Mouse (Mus musculus): ENCODE data around the gene Sobp.

Sobp gene

DNA sequence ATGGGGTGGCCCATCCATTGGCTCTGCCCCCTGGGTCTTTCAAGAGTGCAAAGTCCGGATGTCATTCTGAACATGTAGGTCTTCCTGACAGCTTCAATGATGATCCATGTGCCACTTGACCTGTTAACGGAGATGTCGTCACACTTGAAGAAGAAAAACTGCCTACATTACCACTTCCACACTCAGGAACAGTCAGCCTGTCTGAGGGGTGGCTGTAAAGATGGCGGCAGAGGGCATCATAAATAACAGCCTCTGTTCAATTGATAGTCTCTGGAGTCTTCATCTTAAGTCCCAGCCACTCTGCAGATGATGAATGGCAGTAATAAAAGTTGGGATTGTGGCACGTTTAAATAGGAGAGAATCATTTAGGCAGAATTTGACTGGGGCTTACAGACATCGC is 87.4 kb downstream of the Sobp start:
- no peak for DNase-seq (ENCODE audit: low read depth)

DNA sequence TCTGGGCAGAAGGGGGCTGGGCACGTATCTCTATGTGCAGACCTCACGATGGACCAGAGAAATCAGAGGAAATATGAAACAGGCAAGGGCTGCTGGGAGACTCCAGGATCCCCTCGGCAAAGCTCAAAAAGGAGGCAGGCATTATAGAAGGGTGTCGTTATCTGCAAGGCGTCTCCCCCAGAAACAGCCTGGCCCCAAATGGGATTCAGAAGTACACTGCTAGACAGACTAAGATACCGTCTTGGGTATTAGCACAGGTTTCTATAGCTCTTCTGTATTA is 90.3 kb downstream of the Sobp start:
- DNase-seq (ENCODE audit: low read depth) = no peak

DNA sequence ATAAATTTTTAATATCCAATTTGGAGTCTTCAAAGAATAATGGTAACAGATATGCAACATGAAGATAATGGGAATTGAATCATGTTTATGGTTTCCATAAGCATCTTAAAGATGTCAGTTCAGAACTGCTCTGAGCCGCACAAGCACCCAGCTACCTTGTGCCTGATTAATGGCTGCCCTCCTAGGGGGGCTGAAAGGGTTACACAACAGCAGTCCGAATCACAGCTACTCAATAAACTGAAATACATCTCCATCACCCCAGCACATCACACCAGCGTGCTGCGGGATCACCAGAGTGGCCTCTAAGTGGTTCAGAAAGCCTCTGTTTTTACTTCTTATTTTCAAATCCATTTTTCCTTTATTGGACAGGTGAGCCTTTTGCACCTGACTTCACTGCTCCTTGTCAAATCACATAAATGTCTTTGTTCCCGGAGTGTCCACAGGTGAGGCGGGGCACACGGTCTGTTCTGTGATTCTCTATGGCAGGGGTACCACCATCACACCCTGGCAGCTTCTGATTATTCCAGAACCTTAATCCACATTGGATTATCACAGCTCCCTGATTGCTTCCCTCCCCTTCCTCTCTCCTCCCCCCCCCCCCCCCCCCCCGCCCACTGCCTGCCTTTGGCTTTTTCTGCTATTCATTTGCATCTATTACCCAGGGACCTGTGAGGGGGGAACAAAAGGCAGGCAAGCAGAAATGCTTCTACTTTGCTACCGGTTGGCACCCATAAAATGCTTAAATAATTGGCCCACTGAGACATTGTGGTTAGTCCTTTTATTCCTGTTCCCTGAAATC is 90.8 kb downstream of the Sobp start:
- no peak for DNase-seq (ENCODE audit: low read depth)

DNA sequence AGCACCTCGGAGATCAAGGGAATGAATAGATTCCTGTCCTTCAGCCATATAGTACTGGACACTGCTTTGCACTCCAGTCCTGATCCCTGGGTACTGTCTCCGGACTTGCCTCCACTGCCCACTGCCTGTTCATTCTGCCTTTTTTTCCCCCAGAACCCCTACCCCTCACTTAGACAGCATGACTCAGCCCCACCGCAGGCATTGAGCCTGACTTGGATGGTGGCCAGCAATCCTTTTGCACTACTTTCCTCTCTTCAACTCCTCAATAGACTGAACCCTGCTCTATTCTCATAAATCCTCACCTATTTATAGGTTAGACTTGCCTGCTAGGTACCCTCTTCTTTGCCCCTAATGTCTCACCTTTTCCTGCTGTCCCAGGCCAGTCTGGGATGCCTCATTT is 93.0 kb downstream of the Sobp start:
- no peak for DNase-seq (ENCODE audit: low read depth)

DNA sequence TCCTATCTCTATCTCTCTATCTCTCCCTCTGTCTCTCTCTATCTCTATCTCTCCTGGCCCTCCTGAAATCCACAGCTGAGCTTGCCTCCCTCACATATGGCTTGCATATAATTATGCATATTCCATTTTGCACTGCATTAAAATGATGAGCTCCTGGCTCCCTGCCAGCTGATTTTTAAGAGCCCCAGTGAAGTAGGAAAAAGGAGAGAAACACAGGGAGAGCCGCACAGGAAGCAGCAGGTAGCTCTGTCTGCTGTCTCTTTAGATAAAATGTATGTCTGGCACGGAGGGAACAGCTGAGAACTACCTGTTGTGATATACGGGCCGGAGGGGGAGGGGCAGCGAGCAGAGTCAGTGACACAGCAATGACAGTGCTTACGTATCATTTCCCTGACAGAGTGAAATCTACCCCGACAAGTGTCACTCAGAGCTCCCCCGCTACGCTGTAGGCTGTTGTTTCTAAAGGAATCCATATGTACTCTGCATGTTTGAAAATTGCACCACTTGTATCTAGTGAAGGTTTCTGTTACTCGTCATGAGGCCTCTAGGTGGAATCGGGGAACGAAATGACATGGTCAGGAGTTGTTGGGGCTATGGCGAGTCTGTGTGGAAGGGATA is 98.7 kb downstream of the Sobp start:
- no peak for DNase-seq (ENCODE audit: low read depth)

DNA sequence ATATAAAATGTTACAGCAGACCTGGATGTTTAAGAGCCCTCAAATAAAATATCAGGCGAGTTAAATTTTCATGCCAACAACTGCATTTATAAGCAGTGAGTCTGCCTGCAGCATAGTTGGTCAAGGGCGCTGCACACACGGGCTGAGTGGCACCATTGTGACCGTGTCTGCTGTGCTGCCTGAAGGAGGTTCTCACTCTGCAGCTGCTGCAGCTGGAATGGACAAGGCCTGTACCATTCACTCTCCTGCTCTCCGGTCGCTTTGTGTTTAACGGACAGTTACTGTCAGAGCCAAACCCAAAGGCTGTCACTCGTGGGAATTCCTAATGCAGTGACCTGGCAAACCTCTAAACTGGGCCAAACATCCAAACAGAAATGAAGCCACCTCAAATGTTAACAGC is 101.0 kb downstream of the Sobp start:
- DNase-seq (ENCODE audit: low read depth) = no peak

DNA sequence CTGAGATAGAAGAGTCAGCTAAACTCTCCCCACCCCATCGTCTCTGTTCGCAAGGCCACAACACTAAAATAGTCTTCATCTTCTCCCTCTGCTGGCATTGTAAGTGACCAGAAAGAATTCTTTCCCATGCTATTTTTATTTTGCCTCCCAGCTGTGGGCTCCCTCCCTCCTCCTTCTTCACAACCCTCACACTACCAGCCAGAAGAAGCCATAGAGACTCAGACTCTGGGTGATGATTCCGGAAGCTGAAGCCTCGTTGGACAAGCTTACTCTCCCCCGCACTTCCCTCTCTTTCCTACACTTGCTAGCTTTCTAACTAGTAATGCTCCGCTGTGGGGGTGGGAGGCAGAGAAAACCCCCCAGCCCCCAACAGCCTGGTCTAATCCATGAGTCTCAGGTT is 103.4 kb downstream of the Sobp start:
- no peak for DNase-seq (ENCODE audit: low read depth)

DNA sequence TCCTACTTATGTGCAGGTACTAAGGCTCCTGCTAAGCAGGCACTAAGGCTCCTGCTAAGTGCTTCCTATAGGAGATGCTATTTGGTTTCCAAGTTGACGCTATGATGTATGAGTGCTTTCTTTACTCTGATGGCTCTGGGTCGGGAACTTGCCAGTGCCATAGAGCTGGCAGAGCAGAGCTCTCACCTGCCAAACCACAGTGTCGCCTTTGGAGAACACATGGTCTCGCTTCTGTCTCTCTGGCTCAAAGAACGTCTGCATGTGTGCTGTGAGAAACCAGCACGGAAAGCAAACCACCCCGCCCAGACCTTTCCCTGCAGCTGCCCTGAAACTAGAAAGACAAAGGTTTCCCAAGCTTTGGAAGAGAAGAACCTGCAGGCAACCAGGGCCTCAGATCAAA is 109.0 kb downstream of the Sobp start:
- no peak for DNase-seq (ENCODE audit: low read depth)

DNA sequence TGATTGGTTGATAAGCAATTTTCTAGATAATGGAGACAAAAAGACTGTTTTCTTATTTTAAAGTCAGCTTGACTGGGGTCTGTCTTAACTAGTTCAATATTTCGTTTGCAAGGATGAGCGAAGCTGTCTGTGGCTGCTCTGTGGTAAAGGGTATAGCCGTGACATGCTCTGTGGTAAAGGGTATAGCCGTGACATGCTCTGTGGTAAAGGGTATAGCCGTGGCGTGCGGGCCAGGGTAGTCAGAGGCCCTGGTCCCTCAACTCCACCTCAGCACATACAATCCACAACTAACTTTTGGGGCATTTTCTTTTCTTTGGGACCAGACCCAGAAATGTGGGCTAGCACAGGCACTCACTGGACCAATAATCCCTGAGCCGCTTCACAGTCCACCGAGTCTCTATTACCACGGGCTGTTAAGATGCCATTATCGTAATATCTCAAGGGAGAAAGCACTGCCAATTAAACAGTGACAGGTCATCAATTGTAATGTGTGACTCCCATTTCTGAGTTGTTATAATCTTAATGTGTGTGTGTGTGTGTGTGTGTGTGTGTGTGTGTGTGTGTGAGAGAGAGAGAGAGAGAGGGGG is 112.7 kb downstream of the Sobp start:
- DNase-seq (ENCODE audit: low read depth) = no peak

DNA sequence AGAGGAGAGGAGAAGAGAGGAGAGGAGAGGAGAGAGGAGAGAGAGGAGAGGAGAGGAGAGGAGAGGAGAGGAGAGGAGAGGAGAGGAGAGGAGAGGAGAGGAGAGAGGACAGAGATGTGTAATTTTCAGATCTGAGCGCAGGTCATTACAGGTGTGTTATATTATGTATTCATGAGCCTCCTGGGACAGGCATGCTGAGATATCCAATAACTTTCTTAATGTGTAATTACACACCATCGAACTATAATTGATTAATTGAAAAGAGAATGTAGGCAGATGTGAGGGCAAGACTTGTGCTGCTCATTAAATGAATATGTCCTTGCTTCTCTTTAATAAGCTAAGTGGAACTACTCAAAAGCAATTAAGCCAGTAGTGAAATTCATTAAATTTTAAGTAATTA is 118.9 kb downstream of the Sobp start:
- DNase-seq (ENCODE audit: low read depth) = no peak

DNA sequence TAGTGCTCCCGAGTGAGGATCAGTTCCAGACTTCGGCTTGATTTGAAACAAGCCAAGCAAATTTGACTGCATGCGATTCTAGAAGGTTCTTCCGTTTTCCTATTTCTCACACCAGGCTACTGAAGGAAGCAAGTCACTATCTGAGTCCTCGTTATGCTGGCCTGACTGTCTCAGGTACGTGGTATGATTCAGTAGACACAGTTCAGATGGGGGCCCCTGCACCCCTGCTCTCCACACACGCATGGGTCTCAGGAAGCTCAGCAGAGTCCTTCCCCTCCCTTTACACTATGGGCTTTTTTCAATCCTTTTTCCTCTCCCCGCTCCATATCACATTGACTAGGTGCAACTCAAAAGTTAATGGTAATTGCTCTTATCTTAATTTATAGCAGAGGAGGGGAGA is 119.6 kb downstream of the Sobp start:
- DNase-seq (ENCODE audit: low read depth) = no peak

DNA sequence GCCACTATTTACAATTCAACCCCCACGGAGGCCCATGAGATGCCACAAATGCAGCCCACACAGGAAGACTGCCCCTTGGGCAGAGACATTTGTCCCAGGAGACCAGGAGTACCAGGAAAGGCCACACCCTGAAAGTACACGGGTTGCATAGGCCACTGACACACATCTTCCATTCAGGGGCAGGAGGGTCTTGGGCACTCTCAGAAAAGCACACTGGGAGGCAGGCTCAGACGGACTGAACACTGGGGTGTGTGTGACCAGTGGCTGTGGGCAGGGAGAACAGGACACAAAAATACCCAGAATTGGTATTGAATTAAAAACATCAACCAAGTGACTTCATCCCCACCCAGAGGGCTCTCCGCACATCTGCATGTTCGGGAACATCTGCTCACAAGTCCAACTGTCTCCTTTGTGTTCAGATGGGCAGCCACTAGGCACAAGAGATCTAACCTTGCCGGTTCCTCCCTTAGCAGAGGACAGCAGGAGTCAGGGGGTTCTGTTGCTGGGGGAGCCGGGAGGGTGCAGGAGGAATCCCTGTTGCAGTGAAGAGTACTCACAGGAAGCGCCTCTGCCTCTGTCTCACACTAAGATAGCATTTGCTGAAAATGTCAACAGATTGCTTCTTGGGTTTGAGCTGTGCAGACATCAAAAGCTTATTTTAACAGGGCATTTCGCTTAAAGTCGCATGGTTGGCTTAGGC is 120.3 kb downstream of the Sobp start:
- no peak for DNase-seq (ENCODE audit: low read depth)

DNA sequence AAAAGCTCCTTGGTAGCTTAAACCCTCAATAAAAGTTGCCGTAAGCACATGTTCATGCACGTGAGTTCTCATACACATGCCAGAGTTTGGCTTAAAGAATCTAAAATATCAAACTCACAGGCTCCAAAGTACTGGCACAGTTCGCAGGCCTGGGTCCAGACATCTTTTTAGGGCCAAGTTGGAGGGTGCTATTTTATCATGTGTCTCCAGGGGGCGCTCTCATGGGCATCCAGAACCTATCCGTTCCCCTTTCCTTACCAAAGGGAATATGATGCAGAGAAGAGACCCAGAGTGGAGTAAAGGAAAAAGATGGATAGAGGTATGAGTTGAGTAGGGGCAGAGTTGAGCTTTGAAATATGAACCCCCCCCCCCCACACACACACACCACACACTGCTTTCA is 121.9 kb downstream of the Sobp start:
- DNase-seq (ENCODE audit: low read depth) = peak; percentile 33

DNA sequence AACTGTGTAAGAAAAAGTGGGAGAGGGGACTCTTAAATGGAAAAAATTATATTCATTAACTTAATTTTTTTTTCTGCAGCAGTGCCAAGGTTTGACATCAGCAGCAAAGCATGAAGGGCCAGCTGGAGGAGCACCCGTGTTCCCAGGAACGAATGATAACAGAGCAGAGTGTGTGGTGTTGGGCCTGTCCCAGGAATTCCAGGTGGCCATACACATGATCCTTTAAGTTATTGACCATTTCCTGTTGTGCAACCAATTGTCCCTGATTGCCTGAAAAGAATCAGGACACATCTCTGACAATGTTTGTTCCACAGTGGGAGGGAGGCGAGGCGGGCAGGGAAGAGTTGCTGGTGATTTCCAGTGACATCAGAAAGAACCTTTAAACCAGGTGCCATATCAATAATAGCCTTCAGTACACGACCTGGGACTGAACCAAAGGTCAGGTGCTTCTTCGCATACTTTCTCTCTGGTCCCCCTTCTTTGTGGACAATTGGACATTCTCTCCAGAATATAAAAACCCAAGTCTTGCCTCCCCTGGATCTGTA is 126.5 kb downstream of the Sobp start:
- no peak for DNase-seq (ENCODE audit: low read depth)

DNA sequence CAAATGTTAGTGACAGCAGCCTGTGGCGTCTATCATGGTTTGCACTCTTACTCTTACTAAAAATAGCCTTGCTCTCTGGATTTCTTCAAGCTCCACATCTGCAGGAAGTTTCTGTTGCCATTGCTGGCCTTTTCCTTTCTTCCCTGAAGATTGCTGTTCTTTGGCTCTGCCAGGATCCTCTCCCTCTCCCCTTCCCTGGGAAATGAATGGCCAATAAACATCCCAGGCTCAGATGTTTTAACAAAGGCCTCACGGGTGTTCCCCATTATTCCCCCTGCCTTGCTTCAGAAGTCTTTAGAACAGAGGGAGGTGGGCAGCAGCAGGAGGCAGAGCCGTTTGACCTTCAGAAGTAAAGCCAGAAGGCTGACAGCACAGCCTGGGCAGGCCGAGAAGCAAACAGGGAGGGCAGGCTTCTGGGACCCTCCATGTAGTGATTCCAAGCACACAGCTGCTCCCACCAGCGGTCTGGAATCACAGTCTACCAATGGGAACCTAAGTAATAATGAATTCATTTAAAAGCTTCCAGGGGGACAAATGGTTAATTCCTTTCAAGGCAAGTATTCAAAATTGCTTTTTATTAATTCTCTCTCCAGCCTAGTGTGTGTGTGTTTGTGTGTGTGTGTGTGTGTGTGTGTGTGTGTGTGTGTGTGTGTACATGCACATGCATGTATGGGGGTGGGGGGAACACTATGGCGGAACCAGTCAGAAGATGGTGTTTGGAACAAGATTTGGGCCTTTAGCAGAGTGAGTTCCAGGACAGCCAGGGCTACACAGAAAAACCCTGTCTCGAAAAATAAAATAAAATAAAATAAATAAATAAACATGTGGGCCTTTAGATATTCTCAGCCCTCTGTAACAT is 130.8 kb downstream of the Sobp start:
- DNase-seq (ENCODE audit: low read depth) = no peak

DNA sequence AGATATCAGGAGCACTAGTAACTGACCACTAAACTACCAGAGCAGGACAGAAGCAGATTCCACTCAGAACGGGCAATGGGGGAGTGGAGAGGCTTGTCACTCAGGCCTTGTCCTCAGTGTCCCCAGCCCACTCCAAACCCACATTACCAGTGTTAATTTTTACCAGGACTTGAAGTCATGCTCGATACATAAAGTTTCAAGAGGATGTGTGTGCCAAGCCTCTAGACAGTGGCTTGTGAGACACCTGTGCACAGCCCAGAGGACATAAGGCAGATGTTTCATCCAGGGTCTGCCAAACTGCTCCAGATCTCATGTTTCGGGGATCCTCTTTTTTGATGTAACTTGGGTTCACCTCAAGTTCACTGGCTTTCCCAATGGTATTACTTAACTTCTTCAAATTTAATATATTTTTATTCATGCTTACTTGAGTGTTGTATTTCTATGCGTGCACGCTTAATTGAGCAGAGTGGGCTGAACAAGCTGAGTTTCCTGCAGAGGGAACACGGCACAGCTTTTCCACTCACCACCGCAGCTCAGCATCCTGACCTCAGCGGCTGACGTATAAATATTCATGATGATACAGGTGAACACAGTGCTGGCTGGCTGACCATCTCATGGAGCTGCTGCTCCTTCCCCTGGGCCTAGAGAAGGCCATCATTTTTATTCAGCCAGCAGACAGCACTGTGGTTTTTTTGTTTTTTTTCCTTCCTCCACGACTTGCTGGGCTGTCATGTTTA is 131.6 kb downstream of the Sobp start:
- DNase-seq (ENCODE audit: low read depth) = no peak

DNA sequence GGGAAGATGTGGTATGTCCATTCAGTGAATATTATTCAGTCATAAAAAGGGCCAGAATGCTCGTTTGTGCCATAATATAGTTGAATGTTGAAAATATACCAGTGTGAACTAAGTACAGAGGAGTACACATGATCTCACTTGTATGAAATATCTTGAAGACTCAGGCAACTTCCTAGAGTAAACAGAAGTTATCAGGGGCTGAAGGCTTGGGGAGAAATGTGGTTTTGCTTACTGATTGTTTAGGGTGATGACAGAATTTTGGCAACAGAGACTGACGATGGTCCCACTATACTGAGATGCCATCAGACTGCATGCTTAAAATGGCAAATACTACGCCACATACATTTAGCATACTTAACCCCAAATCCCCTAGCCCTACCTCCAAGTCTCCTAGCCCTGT is 132.5 kb downstream of the Sobp start:
- DNase-seq (ENCODE audit: low read depth) = no peak

DNA sequence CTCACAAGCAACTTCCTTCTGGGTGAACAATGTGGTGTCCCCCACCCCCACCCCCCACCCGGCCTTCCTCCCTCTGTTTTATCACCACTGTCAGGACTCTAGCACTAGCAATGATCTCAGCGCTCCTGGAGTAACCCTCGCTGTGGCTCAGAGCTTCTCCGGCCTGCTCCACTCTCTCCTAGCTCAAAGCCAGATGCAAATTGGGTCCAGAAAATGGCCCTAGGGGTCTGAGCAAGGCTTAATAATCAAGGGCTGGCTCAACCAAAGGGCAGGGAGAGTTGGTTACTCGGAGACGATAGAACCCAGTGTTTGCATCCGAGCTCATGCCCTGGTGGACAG is 136.9 kb downstream of the Sobp start:
- no peak for DNase-seq (ENCODE audit: low read depth)

DNA sequence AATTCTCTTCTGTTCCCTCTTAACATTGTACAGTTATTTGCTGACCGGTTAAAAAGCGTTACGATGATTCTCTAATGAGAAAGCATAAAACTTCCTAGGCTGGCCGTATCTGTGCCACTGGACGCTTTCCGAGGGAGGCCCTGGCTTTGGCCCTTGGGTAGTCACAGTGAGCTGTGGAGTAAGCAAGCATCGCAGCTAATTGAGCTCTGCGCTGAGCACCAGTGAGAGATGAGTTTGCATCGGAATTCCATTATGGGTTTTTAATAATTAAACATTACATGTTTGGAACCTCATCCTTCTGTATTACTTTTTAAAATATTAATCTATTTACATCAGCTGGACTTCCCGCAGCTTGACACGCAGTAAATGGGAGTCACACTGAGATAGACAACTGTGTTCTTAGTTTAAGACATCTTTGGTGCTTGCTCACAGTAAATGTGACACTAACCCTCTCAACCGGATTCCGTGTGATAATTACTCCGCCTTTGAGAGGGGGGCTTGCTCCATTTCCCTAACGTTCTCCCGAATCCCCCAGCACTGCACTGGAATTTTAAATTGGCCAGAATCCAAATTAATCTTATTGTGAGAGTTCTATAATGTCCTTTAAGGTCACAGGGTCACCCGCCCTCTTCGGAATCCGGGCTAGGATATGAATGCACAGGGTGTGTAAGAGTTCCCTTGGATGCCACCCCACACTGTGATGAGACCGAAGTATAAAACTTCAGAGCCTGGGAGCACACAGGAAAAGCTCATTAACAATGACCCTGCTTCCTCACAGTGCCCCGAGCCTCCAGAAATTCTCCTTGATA is 137.5 kb downstream of the Sobp start:
- DNase-seq (ENCODE audit: low read depth) = no peak

DNA sequence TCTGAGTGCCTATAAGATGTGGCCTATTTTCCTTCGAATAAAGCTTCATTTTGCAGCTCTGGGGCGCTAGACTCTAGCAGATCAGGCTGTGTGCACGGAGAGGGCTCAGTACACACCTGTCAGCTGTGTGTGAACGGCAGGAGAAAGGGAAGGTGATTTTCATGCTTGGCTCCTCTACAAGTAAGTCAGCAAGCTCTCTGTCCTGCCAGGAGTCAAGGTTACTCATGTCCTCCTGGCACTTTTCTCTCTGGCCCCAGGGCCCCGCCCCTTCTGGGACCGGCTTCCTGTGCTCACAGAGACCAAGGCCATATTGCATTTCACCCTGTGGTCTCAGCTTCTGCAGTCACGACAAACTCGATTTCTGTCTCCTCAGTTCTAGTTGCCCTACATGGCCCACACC is 138.8 kb downstream of the Sobp start:
- DNase-seq (ENCODE audit: low read depth) = no peak

DNA sequence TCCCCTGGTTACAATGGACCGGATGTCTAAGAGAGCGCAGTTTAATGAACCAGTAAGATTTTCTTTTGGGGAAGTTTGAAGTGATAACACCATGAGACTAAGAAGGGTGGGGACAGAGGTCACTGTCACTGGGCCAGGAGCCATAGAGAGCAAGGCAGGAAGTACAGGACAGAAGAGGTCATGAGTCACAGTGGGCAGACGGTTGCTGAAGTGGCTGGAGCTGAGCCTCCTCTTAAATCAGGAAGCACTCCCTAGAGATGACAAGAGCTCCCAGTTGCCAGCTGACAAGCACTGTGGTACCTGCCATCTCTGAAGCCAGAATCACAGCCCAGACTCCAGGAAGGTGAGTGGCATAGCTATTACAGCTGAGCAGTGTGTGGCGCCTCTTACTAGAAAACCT is 139.5 kb downstream of the Sobp start:
- DNase-seq (ENCODE audit: low read depth) = no peak
